Mouse (Mus musculus) intestine, embryonic 16.5 days (tissue): ENCODE results near the gene Sat2. TPM values are rescaled to one million over a fixed set of nuclear protein-coding genes. Genes with fewer than 3 reads are reported as not detected.
"Not testable (repeated sequence)": the region's sequence is repeated elsewhere in the genome, so short reads cannot be mapped to it uniquely, and the experiment has no call there.

Experiments
- ATAC-seq: fragments of 200-750 bp; cut with Nextera tagmentation; 2 replicates; pipeline ENCODE4 v1.8.0; 2017; ENCODE audit warnings: moderate TSS enrichment, moderate library complexity
- H3K27ac ChIP-seq: fragments of 300-500 bp; sonication (generic); 2 replicates; pipeline ENCODE4 v1.5.1; 2014; ENCODE audit warnings: mild to moderate bottlenecking, low read length
- H3K27me3 ChIP-seq: fragments of 300-500 bp; sonication (generic); replicated peaks from 2 replicates; pipeline ENCODE4 v1.6.1; 2014; ENCODE audit warnings: low read length, control low read depth, mixed read lengths; ENCODE audit not compliant: control insufficient read depth, insufficient read depth
- H3K36me3 ChIP-seq: fragments of 300-500 bp; sonication (generic); 2 replicates; pipeline ENCODE4 v1.6.1; 2014; ENCODE audit warnings: low read length, control low read depth; ENCODE audit not compliant: control insufficient read depth, insufficient read depth
- H3K4me1 ChIP-seq: fragments of 300-500 bp; sonication (generic); 2 replicates; pipeline ENCODE4 v1.6.1; 2014; ENCODE audit warnings: low read length, control low read depth, mixed read lengths; ENCODE audit not compliant: control insufficient read depth, insufficient read depth
- H3K4me2 ChIP-seq: fragments of 300-500 bp; sonication (generic); 2 replicates; pipeline ENCODE4 v1.6.1; 2014; ENCODE audit warnings: low read depth, low read length, control low read depth
- H3K4me3 ChIP-seq: fragments of 300-500 bp; sonication (generic); 2 replicates; pipeline ENCODE4 v1.5.1; 2014; ENCODE audit warnings: mild to moderate bottlenecking, low read length
- H3K9ac ChIP-seq: fragments of 300-500 bp; sonication (generic); 2 replicates; pipeline ENCODE4 v1.6.1; 2014; ENCODE audit warnings: low read depth, low read length
- H3K9me3 ChIP-seq: fragments of 300-500 bp; sonication (generic); 2 replicates; pipeline ENCODE4 v1.6.1; 2016; ENCODE audit warnings: low read length, control low read depth; ENCODE audit not compliant: control insufficient read depth
- WGBS: fragments of 180-500 bp; shearing (Covaris S2); extraction: QIAGEN DNeasy Blood & Tissue Kit; methylation state at CpG from one replicate; pipeline ENCODE4 v1.1.7; 2014; 5-methylcytosine and 5-hydroxymethylcytosine counted together
- polyA plus RNA-seq: library from polyadenylated mRNA; unstranded; fragments of >200 nt; fragmentation: Nextera tagmentation; extraction: Ambion mirVana; gene quantifications from 2 replicates; pipeline ENCODE4 v1.2.1, GENCODE M21; 2015

Gene Sat2
- polyA plus RNA-seq, 1 experiment from 2014 or later, result 18.1 TPM

- H3K9me3 ChIP-seq, result no peaks in the 10 kb centered on the region
- WGBS, result 54% methylated on average over 2 of the region's 2 CpGs
- no peaks in the 10 kb centered on the region for H3K36me3 ChIP-seq
- no peak overlapping the region for H3K27ac ChIP-seq
- peaks cover 17% of the 10 kb centered on the region for H3K4me1 ChIP-seq
- ATAC-seq, result no peak
- peak overlapping the region; percentile 65 for H3K4me3 ChIP-seq
- 0 out of 2 replicates have a peak overlapping the region, but pooled peaks have one; percentile 48 for H3K9ac ChIP-seq
- peaks cover 12% of the 10 kb centered on the region; the same call in 1 of the 2 replicates for H3K27me3 ChIP-seq
- peak overlapping the region; percentile 100 for H3K4me2 ChIP-seq
Measured at GRCm38 (mm10) chr11:69606491-69606795, 15.4 kb upstream of the Sat2 start.

DNA sequence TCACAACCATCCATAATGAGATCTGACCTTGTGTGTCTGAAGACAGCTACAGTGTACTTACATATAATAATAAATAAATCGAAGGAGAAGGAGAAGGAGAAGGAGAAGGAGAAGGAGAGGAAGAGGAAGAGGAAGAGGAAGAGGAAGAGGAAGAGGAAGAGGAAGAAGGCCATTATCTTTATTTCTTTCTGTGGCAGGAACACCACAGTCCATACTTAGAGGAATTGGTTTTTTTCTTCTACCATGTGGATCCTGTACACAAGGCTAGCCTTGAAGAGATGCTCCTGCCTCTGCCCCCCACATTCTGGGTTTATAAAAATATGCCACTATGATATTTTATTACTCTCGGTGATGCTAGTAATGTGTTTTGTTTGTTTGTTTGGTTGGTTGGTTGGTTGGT is 15.0 kb upstream of the Sat2 start:
- no peak overlapping the region for H3K27ac ChIP-seq
- H3K4me2 ChIP-seq, result no peak overlapping the region
- H3K4me3 ChIP-seq, result no peak overlapping the region
- no peak for ATAC-seq
- H3K4me1 ChIP-seq, result peaks cover 13% of the 10 kb centered on the region
- H3K27me3 ChIP-seq, result peaks cover 12% of the 10 kb centered on the region; the same call in 1 of the 2 replicates
- 91% methylated on average over 2 of the region's 2 CpGs for WGBS
- H3K9me3 ChIP-seq, result no peaks in the 10 kb centered on the region
- no peak overlapping the region for H3K9ac ChIP-seq
- H3K36me3 ChIP-seq, result no peaks in the 10 kb centered on the region

DNA sequence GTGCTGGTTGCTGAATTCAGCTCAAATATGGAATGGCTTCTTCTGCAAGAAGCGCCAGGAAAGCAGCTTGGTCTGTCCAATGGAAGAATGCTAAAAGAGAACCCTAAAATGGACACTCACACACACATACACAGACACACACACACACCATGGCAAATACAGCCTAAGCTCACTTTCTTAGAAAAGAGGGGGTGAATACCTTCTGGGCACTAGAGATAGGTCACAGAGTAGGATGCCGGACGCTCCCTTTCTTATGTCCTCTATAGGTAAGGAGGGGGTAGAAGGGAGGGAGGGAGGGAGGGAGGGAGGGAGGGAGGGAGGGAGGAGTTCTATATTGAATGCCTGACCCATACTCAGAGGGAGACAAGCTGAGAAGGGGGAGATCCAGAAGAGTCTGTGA is 13.3 kb upstream of the Sat2 start:
- no peak overlapping the region for H3K4me2 ChIP-seq
- H3K4me1 ChIP-seq, result peaks cover 13% of the 10 kb centered on the region
- no peak overlapping the region for H3K27ac ChIP-seq
- H3K9ac ChIP-seq, result no peak overlapping the region
- H3K27me3 ChIP-seq, result peaks cover 12% of the 10 kb centered on the region; the same call in 1 of the 2 replicates
- H3K36me3 ChIP-seq, result no peaks in the 10 kb centered on the region
- no peaks in the 10 kb centered on the region for H3K9me3 ChIP-seq
- no peak for ATAC-seq
- 87% methylated on average over 3 of the region's 3 CpGs for WGBS
- no peak overlapping the region for H3K4me3 ChIP-seq

GRCm38 (mm10) chr11:69609416-69609815 is 12.4 kb upstream of the Sat2 start:
- Histone ChIP-seq H3K27me3 (peaks cover 11% of the 10 kb centered on the region; the same call in 1 of the 2 replicates), H3K4me1 (peaks cover 14% of the 10 kb centered on the region), H3K9me3 (no peaks in the 10 kb centered on the region), H3K9ac (no peak overlapping the region), H3K36me3 (no peaks in the 10 kb centered on the region), H3K4me2 (no peak overlapping the region), H3K27ac (no peak overlapping the region), H3K4me3 (no peak overlapping the region)
- no peak for ATAC-seq
- WGBS, result 60% methylated on average over 7 of the region's 7 CpGs

DNA sequence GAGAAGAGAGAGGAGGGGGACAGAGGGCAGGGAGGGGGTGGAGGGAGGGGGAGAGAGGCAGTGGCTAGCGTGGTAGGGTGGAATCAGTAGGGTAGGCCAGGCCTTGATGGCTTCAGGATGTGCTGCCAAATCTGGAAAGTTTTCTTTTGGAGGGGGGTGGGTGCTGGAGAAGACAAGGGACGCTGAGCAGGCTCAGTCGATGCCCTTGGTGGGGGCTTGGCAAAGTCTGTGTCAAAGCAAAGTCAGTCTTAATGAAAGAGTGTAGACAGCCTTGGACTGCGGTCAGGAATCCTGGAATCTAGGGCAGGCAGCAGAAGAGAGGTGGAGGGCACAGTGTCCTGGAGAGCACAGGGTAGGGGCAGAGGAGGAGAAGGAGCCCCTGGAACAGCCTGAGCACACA is 10.9 kb upstream of the Sat2 start:
- H3K4me1 ChIP-seq, result peaks cover 3% of the 10 kb centered on the region; the same call in 1 of the 2 replicates
- no peaks in the 10 kb centered on the region for H3K9me3 ChIP-seq
- H3K27ac ChIP-seq, result no peak overlapping the region
- no peak overlapping the region for H3K9ac ChIP-seq
- H3K4me2 ChIP-seq, result no peak overlapping the region
- H3K4me3 ChIP-seq, result no peak overlapping the region
- 47% methylated on average over 4 of the region's 4 CpGs for WGBS
- H3K27me3 ChIP-seq, result no peaks in the 10 kb centered on the region
- no peaks in the 10 kb centered on the region for H3K36me3 ChIP-seq
- no peak for ATAC-seq

GRCm38 (mm10) chr11:69613553-69614256 is 8.1 kb upstream of the Sat2 start:
- peak; percentile 70 for ATAC-seq
- Histone ChIP-seq H3K9me3 (no peaks in the 10 kb centered on the region), H3K9ac (peak overlapping the region; percentile 34; the same call in 1 of the 2 replicates), H3K4me3 (peak overlapping the region; percentile 10), H3K4me1 (peaks cover 3% of the 10 kb centered on the region; the same call in 1 of the 2 replicates), H3K36me3 (no peaks in the 10 kb centered on the region), H3K27ac (no peak overlapping the region), H3K4me2 (peak overlapping the region; percentile 37), H3K27me3 (no peaks in the 10 kb centered on the region)
- WGBS, result 11% methylated on average over 19 of the region's 19 CpGs

DNA sequence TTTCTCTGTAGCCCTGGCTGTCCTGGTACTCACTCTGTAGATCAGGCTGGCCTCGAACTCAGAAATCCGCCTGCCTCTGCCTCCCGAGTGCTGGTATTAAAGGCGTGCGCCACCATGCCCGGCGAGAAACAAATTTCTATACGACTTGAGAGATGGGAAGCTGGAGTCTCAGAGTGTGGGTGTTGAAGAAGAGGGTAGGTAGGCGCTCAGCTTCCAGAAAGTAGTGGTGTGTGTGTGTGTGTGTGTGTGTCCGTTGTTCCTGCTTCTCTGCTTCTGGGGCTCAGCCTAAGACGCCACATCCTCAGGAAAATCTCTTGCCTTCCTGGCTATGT is 7.6 kb upstream of the Sat2 start:
- 55% methylated on average over 11 of the region's 11 CpGs for whole genome bisulfite sequencing
- H3K4me3 ChIP-seq, H3K27me3 ChIP-seq, H3K9ac ChIP-seq, H3K9me3 ChIP-seq, H3K4me1 ChIP-seq, ATAC-seq, H3K36me3 ChIP-seq, H3K27ac ChIP-seq: not testable (repeated sequence)
- H3K4me2 ChIP-seq, result 0 out of 2 replicates have a peak overlapping the region, but pooled peaks have one; percentile 37

DNA sequence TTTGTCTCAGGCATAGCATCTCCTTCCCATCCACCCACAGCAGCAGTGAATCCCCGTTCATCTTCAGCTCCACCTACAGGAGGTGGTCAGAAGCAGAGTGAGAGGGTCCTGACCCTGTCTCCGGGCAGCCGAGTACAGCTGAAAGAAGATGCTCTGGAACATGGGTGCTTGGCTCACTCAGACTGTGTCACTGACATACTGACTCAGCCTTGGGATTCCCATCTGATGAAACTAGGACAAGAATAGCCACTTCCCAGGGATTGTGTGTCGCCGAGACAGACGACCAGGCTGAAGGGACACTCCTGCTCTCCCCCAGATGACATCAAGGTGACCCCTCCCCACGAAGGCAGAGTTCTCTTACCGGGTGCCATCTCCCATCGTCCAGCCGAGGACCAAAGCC is 5.0 kb upstream of the Sat2 start:
- Histone ChIP-seq H3K9ac (no peak overlapping the region), H3K27me3 (no peaks in the 10 kb centered on the region), H3K36me3 (no peaks in the 10 kb centered on the region), H3K27ac (no peak overlapping the region), H3K4me2 (no peak overlapping the region), H3K9me3 (no peaks in the 10 kb centered on the region), H3K4me3 (no peak overlapping the region), H3K4me1 (peaks cover 5% of the 10 kb centered on the region)
- no peak for ATAC-seq
- WGBS, result 51% methylated on average over 10 of the region's 10 CpGs

- Histone ChIP-seq H3K27me3 (no peaks in the 10 kb centered on the region), H3K27ac (no peak within 1 kb of the TSS), H3K4me1 (peaks cover 10% of the 10 kb centered on the region), H3K9ac (no peak within 1 kb of the TSS), H3K4me3 (no peak within 1 kb of the TSS), H3K36me3 (no peaks in the 10 kb centered on the region), H3K4me2 (no peak within 1 kb of the TSS), H3K9me3 (no peaks in the 10 kb centered on the region)
- WGBS, result 61% methylated on average over 5 of the region's 5 CpGs
- ATAC-seq, result no peak
Measured at GRCm38 (mm10) chr11:69617805-69618204, 4.0 kb upstream of the Sat2 start, which contains the start of gene Shbg. Gene Shbg (minus strand): TSS chr11:69617905.
